Mouse (Mus musculus): ENCODE measurements around the gene Pla2g6.

The Pla2g6 gene

GRCm38 (mm10) chr15:79277728-79278127 lies 50.5 kb downstream of the Pla2g6 start:
- no peak for DNase-seq (ENCODE audit: low read depth, low spot score)

GRCm38 (mm10) chr15:79273020-79273419 lies 55.2 kb downstream of the Pla2g6 start:
- DNase-seq (ENCODE audit: low read depth, low spot score): no peak

DNA sequence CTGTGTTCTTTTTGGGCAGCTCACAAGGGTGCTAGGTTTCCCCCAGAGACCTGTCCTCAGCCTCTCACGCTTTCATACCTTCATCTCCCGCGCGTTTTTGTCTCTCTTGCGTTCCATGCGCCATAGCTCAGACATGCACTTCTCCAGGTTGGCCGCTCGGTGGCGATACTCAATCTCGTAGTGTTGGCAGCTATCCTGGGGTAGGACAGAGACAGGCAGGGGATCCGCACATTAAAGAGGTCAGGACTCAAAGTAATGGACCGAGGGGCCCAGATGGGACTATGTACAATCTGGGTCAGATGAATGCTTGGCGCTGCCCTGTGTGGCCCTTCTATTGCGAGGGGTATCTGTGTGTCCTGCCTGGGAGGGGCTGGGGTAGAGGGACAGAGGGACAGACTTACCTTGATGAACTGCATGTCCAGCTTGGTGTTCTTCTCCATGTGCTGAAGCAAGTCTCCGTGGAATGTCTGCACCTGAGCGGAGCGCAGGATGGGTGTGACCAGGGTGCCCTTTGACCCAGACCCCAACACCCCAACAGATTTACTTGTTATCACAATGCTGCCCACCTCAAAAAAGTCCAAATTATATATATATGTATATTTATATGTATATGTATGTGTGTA lies 57.0 kb downstream of the Pla2g6 start:
- no peak for DNase-seq (ENCODE audit: low read depth, low spot score)

DNA sequence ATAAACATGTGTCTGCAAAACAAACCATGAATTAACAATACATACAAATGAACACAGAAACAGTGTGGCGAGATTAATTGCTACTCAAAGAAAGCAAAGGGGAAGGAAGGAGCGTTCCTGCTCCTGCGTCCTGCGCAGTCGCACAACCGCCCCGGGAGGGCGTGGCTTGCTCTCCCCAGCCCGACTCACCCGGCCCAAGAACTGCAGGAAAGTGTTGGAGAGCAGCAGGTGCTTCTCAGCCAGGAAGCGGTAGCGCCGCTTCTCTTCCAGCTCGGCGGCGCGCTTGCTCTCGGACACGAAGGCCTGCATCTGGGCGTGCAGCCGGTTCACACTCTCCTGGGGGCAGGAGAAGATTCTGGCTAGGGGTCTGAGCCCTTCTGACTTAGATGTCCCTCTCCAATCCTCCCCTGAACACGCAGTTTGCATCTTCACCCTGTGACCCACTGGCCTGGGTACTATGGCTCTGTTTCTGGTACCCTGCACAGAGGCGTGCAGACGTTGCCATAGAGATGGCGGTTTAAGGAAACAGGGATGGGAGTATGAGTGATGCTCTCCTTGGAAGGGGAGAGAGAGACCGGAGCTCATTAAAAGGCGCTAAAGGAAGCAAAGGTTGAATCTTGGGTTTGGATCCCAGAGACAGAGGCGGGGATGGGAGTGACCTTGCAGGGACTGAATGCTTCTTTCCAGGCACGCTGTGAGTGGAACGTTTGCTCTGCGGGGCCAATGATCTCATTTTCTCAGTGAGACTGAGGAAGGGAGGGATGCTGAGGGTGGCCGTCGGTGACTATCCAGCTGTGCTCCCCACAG lies 57.7 kb downstream of the Pla2g6 start:
- no peak for DNase-seq (ENCODE audit: low read depth, low spot score)

GRCm38 (mm10) chr15:79268521-79268920 lies 59.7 kb downstream of the Pla2g6 start:
- no peak for DNase-seq (ENCODE audit: low read depth, low spot score)

- DNase-seq (ENCODE audit: low read depth, low spot score): no peak
Observed at GRCm38 (mm10) chr15:79265384-79265783, 62.8 kb downstream of the Pla2g6 start.

DNA sequence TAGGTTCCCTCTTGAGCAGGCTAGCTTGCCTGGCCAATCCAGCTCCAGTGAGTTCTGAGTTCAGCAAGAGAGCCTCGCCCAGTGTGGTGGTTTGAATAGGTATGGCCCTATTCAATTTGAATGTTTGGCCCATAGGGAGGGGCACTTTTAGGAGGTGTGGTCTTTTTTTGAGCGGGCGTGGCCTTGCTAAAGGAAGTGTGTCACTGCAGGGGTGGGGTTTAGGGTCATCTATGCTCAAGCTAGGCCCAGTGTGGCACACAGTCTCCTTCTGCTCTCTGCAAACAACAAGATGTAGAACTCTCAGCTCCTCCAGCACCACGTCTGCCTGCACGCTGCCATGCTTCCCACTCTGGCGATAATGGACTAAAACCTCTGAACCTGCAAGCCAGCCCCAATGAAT lies 64.5 kb downstream of the Pla2g6 start:
- DNase-seq (ENCODE audit: low read depth, low spot score): no peak

DNA sequence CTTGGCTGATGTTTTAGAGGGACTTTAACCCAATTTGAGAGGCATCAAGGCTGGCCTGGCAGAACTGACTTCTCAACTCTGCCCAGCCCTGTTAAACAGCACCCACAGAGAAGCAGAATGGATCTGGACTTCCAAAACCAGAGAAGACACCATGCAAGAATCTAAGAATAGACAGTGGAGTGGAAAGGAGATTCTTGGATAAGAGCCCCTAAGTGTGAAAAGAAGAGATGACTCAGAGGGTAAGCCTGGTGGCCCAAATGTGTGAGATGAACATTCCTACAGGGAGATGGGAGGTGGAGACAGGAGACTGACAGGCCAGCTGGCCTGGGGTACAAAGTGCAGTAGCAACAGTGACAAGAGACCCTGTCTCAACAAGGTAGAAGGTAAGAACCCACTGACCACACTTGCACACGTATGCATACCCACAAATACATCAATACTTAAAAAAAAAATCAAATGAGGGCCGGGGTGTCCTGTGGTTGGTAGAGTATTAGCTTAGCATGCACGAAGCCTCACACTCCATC lies 65.3 kb downstream of the Pla2g6 start:
- DNase-seq (ENCODE audit: low read depth, low spot score): no peak

DNA sequence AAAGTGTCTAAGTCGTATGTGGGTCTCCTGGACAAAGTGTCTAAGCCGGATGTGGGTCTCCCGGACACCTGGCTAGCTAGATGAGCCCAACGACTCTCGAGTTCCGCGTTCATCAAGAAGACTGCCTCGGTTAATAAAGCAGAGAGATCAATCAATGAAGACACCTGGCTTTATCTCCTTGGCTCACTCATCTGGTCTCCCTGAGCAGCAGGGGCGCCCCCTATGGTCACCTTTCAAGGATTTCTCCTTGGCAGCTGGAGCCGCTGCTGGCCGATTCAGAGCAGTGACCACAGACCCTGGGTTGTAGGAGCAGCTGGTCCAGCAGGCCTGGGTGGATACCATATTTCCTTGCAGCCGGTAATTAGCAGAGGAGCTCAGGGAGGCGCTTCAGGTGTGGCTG lies 65.8 kb downstream of the Pla2g6 start:
- DNase-seq (ENCODE audit: low read depth, low spot score): no peak

DNA sequence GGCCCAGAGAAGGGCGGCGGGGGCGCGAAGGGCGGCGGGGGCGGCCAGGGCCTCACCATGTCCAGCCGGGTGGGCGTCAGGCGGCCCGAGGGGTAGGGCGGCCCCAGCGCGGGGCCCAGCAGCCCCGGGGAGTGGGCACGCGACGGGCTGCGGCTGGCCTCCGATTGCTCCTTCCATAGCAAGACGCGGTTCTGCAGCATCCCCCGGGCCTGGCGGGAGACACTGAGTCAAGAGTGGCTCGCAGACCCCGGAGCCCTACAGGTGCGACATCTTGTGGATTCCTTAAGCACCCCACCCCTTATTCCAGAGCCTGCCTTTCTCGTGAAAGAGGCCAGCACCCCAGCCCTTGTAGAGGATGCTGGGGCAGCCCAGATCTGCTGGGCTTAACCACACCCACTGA lies 66.4 kb downstream of the Pla2g6 start:
- DNase-seq (ENCODE audit: low read depth, low spot score): no peak

DNA sequence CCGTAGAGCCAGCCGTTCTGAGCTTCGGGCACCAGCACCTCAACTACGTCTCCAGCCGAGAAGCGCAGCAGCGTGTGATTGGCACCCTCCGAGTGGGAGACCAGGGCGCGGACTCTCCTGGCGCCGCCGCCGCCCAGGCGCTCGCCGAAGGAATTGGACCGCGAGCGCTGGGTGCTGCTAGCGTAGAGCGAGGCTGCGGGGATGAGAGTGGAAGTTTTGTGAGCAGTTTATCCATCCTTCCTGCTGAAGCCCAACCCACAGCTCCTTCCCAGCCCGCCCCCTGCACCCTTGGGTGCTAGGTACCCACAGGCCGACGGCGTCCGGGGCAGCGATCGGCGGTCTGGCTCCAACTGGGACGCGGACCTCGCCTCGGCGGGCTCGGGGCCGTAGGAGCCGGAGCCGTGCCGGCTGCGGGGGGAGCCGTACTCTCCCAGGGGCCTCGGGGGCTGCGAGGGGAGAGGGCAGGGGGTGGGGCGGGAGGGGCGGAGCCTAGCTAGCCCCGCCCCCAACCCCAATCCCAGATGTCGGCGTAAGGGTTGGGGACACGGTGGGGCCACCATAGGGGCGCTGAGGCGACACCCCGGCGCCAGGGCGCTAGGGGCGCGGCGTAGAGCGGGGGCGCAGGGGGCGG lies 67.0 kb downstream of the Pla2g6 start:
- no peak for DNase-seq (ENCODE audit: low read depth, low spot score)

- no peak for DNase-seq (ENCODE audit: low read depth, low spot score)
Observed at GRCm38 (mm10) chr15:79258521-79258920, 69.7 kb downstream of the Pla2g6 start.

- DNase-seq (ENCODE audit: low read depth, low spot score): no peak
Observed at GRCm38 (mm10) chr15:79254661-79255060, 73.5 kb downstream of the Pla2g6 start, which contains the start of gene Slc16a8. Gene Slc16a8 (minus strand): TSS chr15:79254761.

- DNase-seq (ENCODE audit: low read depth, low spot score): no peak
Observed at GRCm38 (mm10) chr15:79252580-79252979, 75.6 kb downstream of the Pla2g6 start.

- no peak for DNase-seq (ENCODE audit: low read depth, low spot score)
Observed at GRCm38 (mm10) chr15:79251781-79252491, 76.3 kb downstream of the Pla2g6 start.

- DNase-seq (ENCODE audit: low read depth, low spot score): no peak
Observed at GRCm38 (mm10) chr15:79251168-79251567, 77.0 kb downstream of the Pla2g6 start.

DNA sequence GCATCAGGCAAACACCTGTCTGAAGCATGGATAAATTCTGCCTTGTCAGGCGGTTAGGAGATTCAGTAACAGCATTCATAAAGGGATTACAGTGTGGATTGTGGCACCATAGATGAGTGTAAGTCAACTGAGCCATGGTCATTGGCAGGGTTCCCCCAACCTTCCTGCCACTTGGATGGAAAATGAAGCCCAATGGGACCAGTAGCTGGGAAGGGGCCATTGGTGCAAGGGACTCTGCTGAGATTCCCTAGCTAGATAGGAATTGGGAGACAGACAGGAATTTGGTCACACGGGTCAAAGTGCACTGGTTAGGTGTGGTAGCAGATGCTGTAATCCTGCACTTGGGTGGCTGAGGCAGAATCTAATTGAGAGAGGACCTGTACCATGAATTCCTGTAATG lies 78.0 kb downstream of the Pla2g6 start:
- no peak for DNase-seq (ENCODE audit: low read depth, low spot score)

DNA sequence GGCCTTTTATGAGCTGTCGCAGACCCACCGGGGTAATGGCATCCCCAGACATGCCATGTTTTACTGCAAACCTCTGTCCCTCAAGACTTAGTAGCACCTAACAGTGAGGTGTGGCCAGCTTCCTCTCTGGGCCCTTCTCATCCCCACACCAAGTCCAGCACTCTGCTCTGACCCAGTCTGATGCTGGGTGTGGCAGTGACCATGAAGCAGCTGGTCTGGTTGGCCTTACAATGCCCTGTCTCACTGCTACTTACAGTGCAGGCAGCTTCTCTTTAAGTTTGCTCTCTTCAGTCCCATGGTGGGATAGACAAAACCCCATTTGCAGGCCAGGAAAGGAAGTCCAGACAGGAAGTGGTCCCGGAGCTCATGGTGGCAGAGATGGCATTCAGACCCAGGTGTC lies 82.9 kb downstream of the Pla2g6 start:
- no peak for DNase-seq (ENCODE audit: low read depth, low spot score)

GRCm38 (mm10) chr15:79244071-79244893 lies 83.9 kb downstream of the Pla2g6 start:
- no peak for DNase-seq (ENCODE audit: low read depth, low spot score)

GRCm38 (mm10) chr15:79243234-79244042 lies 84.8 kb downstream of the Pla2g6 start:
- peak; percentile 98 for DNase-seq (ENCODE audit: low read depth, low spot score)

All from telencephalon, adult 2 months (tissue).